Comparison of ENCODE assay signal across 18 mouse cellular contexts in genomic region chr5:123650825-123651224, GRCm38 (mm10). TPM values are rescaled to one million over a fixed set of nuclear protein-coding genes. Genes with fewer than 3 reads are reported as not detected.
DNase-seq lines count a peak whose midpoint lies in the region; ATAC-seq and TF ChIP-seq lines count a peak whose summit lies in the region.
"Had no signal": no experiment of that assay in that cellular context is flagged by ENCODE, and none has a peak within 500 bp of the region (broad histone marks: within the 10 kb centered on the region; RNA-seq: fewer than 3 reads in every experiment).

No protein-coding gene starts in this region.

- TF ChIP-seq CTCF in hindbrain, postnatal 0 days (IDR thresholded peaks at IDR 0.05; ENCODE audit: low read depth), result peak; percentile 35
- peak; percentile 28 for TF ChIP-seq CTCF in left cerebral cortex, adult 2 months (IDR thresholded peaks at IDR 0.05)
- peak; percentile 26; the same call in 1 of the 2 replicates for TF ChIP-seq CTCF in midbrain, postnatal 0 days (IDR thresholded peaks at IDR 0.05)

- H3K9ac ChIP-seq in hindbrain, postnatal 0 days (replicated peaks; ENCODE audit: low read length), result no peak overlapping the region
- H3K9ac ChIP-seq in hindbrain, embryonic 12.5 days, result no peak overlapping the region
- H3K9ac ChIP-seq in midbrain, postnatal 0 days (replicated peaks; ENCODE audit: low read length, poor library complexity, severe bottlenecking), result no peak overlapping the region
- no peak overlapping the region for H3K9ac ChIP-seq in midbrain, embryonic 13.5 days (replicated peaks)
- H3K9ac ChIP-seq: embryonic facial prominence, embryonic 12.5 days; forebrain, embryonic 15.5 days; heart, embryonic 13.5 days; hindbrain, embryonic 14.5 days had no signal

- intact Hi-C loops in left cerebral cortex, adult 2 months (cut with DNase I), result no loop called here
- intact Hi-C loops in left cerebral cortex, postnatal 4 days (cut with DNase I), result no loop called here

- H3K4me1 ChIP-seq in heart, embryonic 10.5 days, result peaks cover 11% of the 10 kb centered on the region
- no peaks in the 10 kb centered on the region for H3K4me1 ChIP-seq in hindbrain, postnatal 0 days (ENCODE audit: insufficient read depth, low read length)
- H3K4me1 ChIP-seq in hindbrain, embryonic 12.5 days, result no peaks in the 10 kb centered on the region
- no peaks in the 10 kb centered on the region for H3K4me1 ChIP-seq in midbrain, postnatal 0 days (ENCODE audit: insufficient read depth, low read length)
- H3K4me1 ChIP-seq in midbrain, embryonic 13.5 days (replicated peaks), result 0 out of 2 replicates have a peak, but pooled peaks cover 2% of the 10 kb centered on the region
- H3K4me1 ChIP-seq: embryonic facial prominence, embryonic 12.5 days; forebrain, embryonic 15.5 days had no signal

- H3K9me3 ChIP-seq in heart, embryonic 10.5 days, result no peaks in the 10 kb centered on the region
- H3K9me3 ChIP-seq in hindbrain, postnatal 0 days (ENCODE audit: low read length), result no peaks in the 10 kb centered on the region
- no peaks in the 10 kb centered on the region for H3K9me3 ChIP-seq in hindbrain, embryonic 12.5 days (replicated peaks)
- H3K9me3 ChIP-seq in midbrain, postnatal 0 days (ENCODE audit: low read length), result no peaks in the 10 kb centered on the region
- no peaks in the 10 kb centered on the region for H3K9me3 ChIP-seq in midbrain, embryonic 13.5 days
- H3K9me3 ChIP-seq: embryonic facial prominence, embryonic 12.5 days; forebrain, embryonic 15.5 days; heart, embryonic 13.5 days had no signal

- ATAC-seq in hindbrain, postnatal 0 days, result no peak
- no peak for ATAC-seq in hindbrain, embryonic 12.5 days (ENCODE audit: low FRiP score)
- ATAC-seq in midbrain, postnatal 0 days (ENCODE audit: low FRiP score), result no peak
- no peak for ATAC-seq in midbrain, embryonic 13.5 days
- ATAC-seq: forebrain, embryonic 15.5 days had no signal

- H3K4me2 ChIP-seq in hindbrain, postnatal 0 days (ENCODE audit: low read depth, low read length), result no peak overlapping the region
- no peak overlapping the region for H3K4me2 ChIP-seq in hindbrain, embryonic 12.5 days (replicated peaks)
- no peak overlapping the region for H3K4me2 ChIP-seq in midbrain, postnatal 0 days (ENCODE audit: low read depth, low read length, poor library complexity, severe bottlenecking)
- no peak overlapping the region for H3K4me2 ChIP-seq in midbrain, embryonic 13.5 days (replicated peaks)
- H3K4me2 ChIP-seq: embryonic facial prominence, embryonic 12.5 days; forebrain, embryonic 15.5 days; heart, embryonic 13.5 days; hindbrain, embryonic 14.5 days had no signal

- peaks cover 55% of the 10 kb centered on the region for H3K36me3 ChIP-seq in heart, embryonic 10.5 days
- peaks cover 20% of the 10 kb centered on the region for H3K36me3 ChIP-seq in hindbrain, postnatal 0 days (ENCODE audit: insufficient read depth, low read length)
- peaks cover 48% of the 10 kb centered on the region for H3K36me3 ChIP-seq in hindbrain, embryonic 12.5 days
- H3K36me3 ChIP-seq in midbrain, postnatal 0 days (ENCODE audit: insufficient read depth, low read length), result peaks cover 32% of the 10 kb centered on the region
- peaks cover 56% of the 10 kb centered on the region for H3K36me3 ChIP-seq in midbrain, embryonic 13.5 days

- WGBS in heart, embryonic 10.5 days, result 56% methylated on average over 2 of the region's 2 CpGs
- 53% methylated on average over 2 of the region's 2 CpGs for WGBS in hindbrain, postnatal 0 days
- 73% methylated on average over 2 of the region's 2 CpGs for WGBS in hindbrain, embryonic 12.5 days
- WGBS in midbrain, postnatal 0 days, result 63% methylated on average over 2 of the region's 2 CpGs
- 83% methylated on average over 2 of the region's 2 CpGs for WGBS in midbrain, embryonic 13.5 days

- no peak overlapping the region for H3K4me3 ChIP-seq in heart, embryonic 10.5 days
- H3K4me3 ChIP-seq in hindbrain, postnatal 0 days (ENCODE audit: low read length), result no peak overlapping the region
- no peak overlapping the region for H3K4me3 ChIP-seq in hindbrain, embryonic 12.5 days
- no peak overlapping the region for H3K4me3 ChIP-seq in left cerebral cortex, adult 2 months
- no peak overlapping the region for H3K4me3 ChIP-seq in midbrain, postnatal 0 days (ENCODE audit: low read depth, low read length)
- H3K4me3 ChIP-seq in midbrain, embryonic 13.5 days (replicated peaks), result no peak overlapping the region
- H3K4me3 ChIP-seq: embryonic facial prominence, embryonic 12.5 days; forebrain, embryonic 15.5 days; heart, embryonic 13.5 days had no signal

- no peaks in the 10 kb centered on the region for H3K27me3 ChIP-seq in heart, embryonic 10.5 days (ENCODE audit: insufficient read depth, poor library complexity, severe bottlenecking)
- H3K27me3 ChIP-seq in hindbrain, postnatal 0 days (ENCODE audit: insufficient read depth, low read length), result no peaks in the 10 kb centered on the region
- H3K27me3 ChIP-seq in hindbrain, embryonic 12.5 days, result no peaks in the 10 kb centered on the region
- no peaks in the 10 kb centered on the region for H3K27me3 ChIP-seq in midbrain, postnatal 0 days (ENCODE audit: insufficient read depth, low read length)
- H3K27me3 ChIP-seq in midbrain, embryonic 13.5 days, result no peaks in the 10 kb centered on the region
- H3K27me3 ChIP-seq: embryonic facial prominence, embryonic 12.5 days; forebrain, embryonic 15.5 days; heart, embryonic 13.5 days had no signal

- DNase-seq in heart, adult 11 months, result peak; percentile 55
- DNase-seq in heart, embryonic 10.5 days (ENCODE audit: low spot score), result no peak
- DNase-seq in hindbrain, postnatal 0 days (ENCODE audit: low spot score), result no peak
- no peak for DNase-seq in left cerebral cortex, adult 2 months (ENCODE audit: extremely low spot score in 1 of 2, low spot score in 2 of 2)
- no peak for DNase-seq in left cerebral cortex, postnatal 4 days
- no peak for DNase-seq in midbrain, postnatal 0 days (ENCODE audit: low spot score)
- DNase-seq: adrenal gland, postnatal 10 days; cerebellum, adult 11 months; cerebellum, adult 8-10 months; cerebellum, postnatal 25 days; gastrocnemius, postnatal 14 days; heart, postnatal 14 days had no signal

- H3K27ac ChIP-seq in heart, embryonic 10.5 days, result no peak overlapping the region
- H3K27ac ChIP-seq in hindbrain, postnatal 0 days, result no peak overlapping the region
- no peak overlapping the region for H3K27ac ChIP-seq in hindbrain, embryonic 12.5 days
- no peak overlapping the region for H3K27ac ChIP-seq in left cerebral cortex, adult 2 months
- no peak overlapping the region for H3K27ac ChIP-seq in midbrain, postnatal 0 days (ENCODE audit: low read depth, low read length)
- H3K27ac ChIP-seq in midbrain, embryonic 13.5 days, result no peak overlapping the region
- H3K27ac ChIP-seq: embryonic facial prominence, embryonic 12.5 days; forebrain, embryonic 15.5 days; heart, embryonic 13.5 days; hindbrain, embryonic 14.5 days had no signal

RNA-seq across cellular contexts. Expression of gene Clip1, which starts 33.6 kb away (rescaled TPM):
- 49.1 and 56.0 TPM in 2 replicates for polyA plus RNA-seq in heart, embryonic 10.5 days (2016; fragmentation: Nextera tagmentation; extraction: Ambion mirVana)
- total RNA-seq in hindbrain, postnatal 0 days (2014; rRNA removed), result 47.3 and 58.0 TPM in 2 replicates
- 68.6 and 71.6 TPM in 2 replicates for polyA plus RNA-seq in hindbrain, postnatal 0 days (2015; fragmentation: Nextera tagmentation; extraction: Ambion mirVana)
- polyA plus RNA-seq in hindbrain, embryonic 12.5 days (2016; fragmentation: Nextera tagmentation; extraction: Ambion mirVana), result 71.4 and 74.6 TPM in 2 replicates
- 100 to 1,000 TPM; 139 TPM for total RNA-seq in left cerebral cortex, adult 2 months (2021)
- 100 to 1,000 TPM; 154 to 158 TPM for total RNA-seq in left cerebral cortex, postnatal 4 days (2021)
- total RNA-seq in midbrain, postnatal 0 days (2014; rRNA removed), result 73.1 and 80.0 TPM in 2 replicates
- polyA plus RNA-seq in midbrain, postnatal 0 days (2015; fragmentation: Nextera tagmentation; extraction: Ambion mirVana), result 64.2 and 77.5 TPM in 2 replicates
- 81.1 and 81.2 TPM in 2 replicates for polyA plus RNA-seq in midbrain, embryonic 13.5 days (2015; fragmentation: Nextera tagmentation; extraction: Ambion mirVana)
